ENCODE assay signal across 8 mouse cellular contexts in the genomic region with DNA sequence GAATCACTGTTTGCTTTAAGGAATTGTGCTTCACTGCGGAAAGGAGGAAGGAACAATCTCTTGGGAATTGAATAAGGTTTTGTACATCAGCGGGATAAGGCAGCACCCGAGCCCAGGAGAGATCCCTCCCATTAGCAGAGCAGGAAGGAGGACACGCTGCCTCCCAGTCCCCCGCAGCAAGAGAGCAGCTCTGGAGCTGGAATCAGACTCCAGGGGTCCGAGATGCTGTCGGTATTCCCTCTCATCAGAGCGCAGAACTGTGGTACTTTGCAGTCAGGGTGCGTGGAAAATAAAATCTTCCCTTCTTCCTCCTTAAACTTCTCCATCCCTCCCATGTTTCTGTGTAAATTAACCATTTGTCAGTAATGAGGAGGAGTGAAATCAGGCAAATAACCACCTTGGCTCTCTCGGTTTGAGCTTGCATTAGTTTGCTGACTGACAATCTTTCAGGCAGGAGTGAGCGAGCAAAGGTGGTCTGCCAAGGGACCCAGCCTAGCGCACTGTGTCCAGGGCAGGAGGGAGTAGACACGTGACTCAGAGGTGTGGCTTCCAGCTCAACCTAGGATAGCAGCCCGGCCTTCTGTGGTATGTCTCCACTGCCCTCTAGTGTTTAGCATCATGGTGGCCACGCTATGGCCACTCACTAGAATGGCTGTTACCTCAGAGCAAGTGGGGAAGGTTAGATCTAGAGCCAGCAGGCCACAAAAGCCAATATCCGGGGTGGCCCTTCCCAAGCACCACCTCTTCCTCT. TPM values are rescaled to one million over a fixed set of nuclear protein-coding genes. Genes with fewer than 3 reads are reported as not detected.
DNase-seq lines count a peak whose midpoint lies in the region; ATAC-seq and TF ChIP-seq lines count a peak whose summit lies in the region.
"Had no signal": no experiment of that assay in that cellular context is flagged by ENCODE, and none has a peak within 500 bp of the region (broad histone marks: within the 10 kb centered on the region; RNA-seq: fewer than 3 reads in every experiment).

No protein-coding gene starts in this region.

- peak; percentile 96 for TF ChIP-seq CTCF in hindbrain, postnatal 0 days (IDR thresholded peaks at IDR 0.05; ENCODE audit: low read depth)

- peak; percentile 44 to 59 for DNase-seq in adrenal gland, adult 18-20 months (ENCODE audit: low spot score in 2 of 2)
- DNase-seq in cerebellum, postnatal 14 days, result peak; percentile 78 to 80
- DNase-seq in gastrocnemius, adult 8-10 months (ENCODE audit: low spot score in 2 of 2), result peak; percentile 23 to 54
- peak; percentile 90 for DNase-seq in hindbrain, postnatal 0 days (ENCODE audit: low spot score)
- DNase-seq in left cerebral cortex, postnatal 10 days (ENCODE audit: extremely low spot score in 1 of 2, low spot score in 2 of 2), result peak; percentile 31 to 77
- peak; percentile 22 for DNase-seq in right cerebral cortex, postnatal 14 days

- peak overlapping the region; percentile 80 for H3K4me2 ChIP-seq in hindbrain, postnatal 0 days (ENCODE audit: low read depth, low read length)

- no peaks in the 10 kb centered on the region for H3K27me3 ChIP-seq in hindbrain, postnatal 0 days (ENCODE audit: insufficient read depth, low read length)
- H3K27me3 ChIP-seq in megakaryocyte, embryonic 14.5 days (replicated peaks), result no peaks in the 10 kb centered on the region

- intact Hi-C loops in left cerebral cortex, postnatal 10 days (cut with DNase I), result loop anchor here (5.0 kb wide), 1 partner anchor 153 kb away; no protein-coding TSS in a partner anchor

- ATAC-seq in hindbrain, postnatal 0 days, result peak; percentile 98

- H3K36me3 ChIP-seq in hindbrain, postnatal 0 days (ENCODE audit: insufficient read depth, low read length), result no peaks in the 10 kb centered on the region
- peaks cover 71% of the 10 kb centered on the region for H3K36me3 ChIP-seq in megakaryocyte, embryonic 14.5 days (replicated peaks; ENCODE audit: low read length)

- 3% methylated on average over 16 of the region's 16 CpGs for WGBS in hindbrain, postnatal 0 days

- H3K4me3 ChIP-seq in hindbrain, postnatal 0 days (ENCODE audit: low read length), result peak overlapping the region; percentile 33
- peak overlapping the region; percentile 21 for H3K4me3 ChIP-seq in megakaryocyte, embryonic 14.5 days (replicated peaks)

- no peaks in the 10 kb centered on the region for H3K9me3 ChIP-seq in hindbrain, postnatal 0 days (ENCODE audit: low read length)
- peaks cover 6% of the 10 kb centered on the region; the same call in 1 of the 2 replicates for H3K9me3 ChIP-seq in megakaryocyte, embryonic 14.5 days

- H3K9ac ChIP-seq in hindbrain, postnatal 0 days (replicated peaks; ENCODE audit: low read length), result peak overlapping the region; percentile 51; the same call in 1 of the 2 replicates

- no peaks in the 10 kb centered on the region for H3K4me1 ChIP-seq in hindbrain, postnatal 0 days (ENCODE audit: insufficient read depth, low read length)
- no peaks in the 10 kb centered on the region; the same call in 1 of the 2 replicates for H3K4me1 ChIP-seq in megakaryocyte, embryonic 14.5 days

- no peak overlapping the region for H3K27ac ChIP-seq in hindbrain, postnatal 0 days

RNA-seq across cellular contexts. Expression of gene Syt15, which starts 15.4 kb away (rescaled TPM):
- total RNA-seq in adrenal gland, adult 18-20 months (2021), result under 1 TPM; 0.16 to 0.27 TPM
- total RNA-seq in gastrocnemius, adult 8-10 months (2022), result under 1 TPM; 0.29 to 0.58 (median 0.39) TPM
- total RNA-seq in hindbrain, postnatal 0 days (2014; rRNA removed), result 0.63 and 2.1 TPM in 2 replicates
- 0.83 and 1.1 TPM in 2 replicates for polyA plus RNA-seq in hindbrain, postnatal 0 days (2015; fragmentation: Nextera tagmentation; extraction: Ambion mirVana)
- total RNA-seq in left cerebral cortex, postnatal 10 days (2021), result 1 to 10 TPM; 1.2 to 1.8 TPM
- not detected in 2 replicates for polyA plus RNA-seq in megakaryocyte, embryonic 14.5 days (2012; ENCODE audit: insufficient read depth, low replicate concordance)
- total RNA-seq: neutrophil, adult 5-6 weeks had no signal

RNA-seq across cellular contexts. Expression of gene Gprin2, which starts 33.4 kb away (rescaled TPM):
- total RNA-seq in adrenal gland, adult 18-20 months (2021), result 1 to 10 TPM in 1 of 2 experiments, under 1 TPM in 1; 0.83 to 1.3 TPM
- under 1 TPM in 2 of 4 experiments, not detected in 2; 0.02 to 0.03 TPM for total RNA-seq in gastrocnemius, adult 8-10 months (2022)
- 31.7 and 33.6 TPM in 2 replicates for total RNA-seq in hindbrain, postnatal 0 days (2014; rRNA removed)
- polyA plus RNA-seq in hindbrain, postnatal 0 days (2015; fragmentation: Nextera tagmentation; extraction: Ambion mirVana), result 4.3 and 8.1 TPM in 2 replicates
- total RNA-seq in left cerebral cortex, postnatal 10 days (2021), result 1 to 10 TPM; 6.3 TPM
- polyA plus RNA-seq in megakaryocyte, embryonic 14.5 days (2012; ENCODE audit: insufficient read depth, low replicate concordance), result not detected in 2 replicates
- total RNA-seq: neutrophil, adult 5-6 weeks had no signal

Comparison
In these comparisons a context has a peak if more than half of its experiments do, and no peak if none do; other contexts are left out.
1. DNase-seq: peak in every context shown above with its lines; median percentile 90 in hindbrain, postnatal 0 days; 79 in cerebellum, postnatal 14 days; 54 in left cerebral cortex, postnatal 10 days; 52 in adrenal gland, adult 18-20 months; 38 in gastrocnemius, adult 8-10 months; 22 in right cerebral cortex, postnatal 14 days.